Mouse (Mus musculus) liver, postnatal 0 days (tissue): ENCODE measurements around the gene Grhl3. TPM values are rescaled to one million over a fixed set of nuclear protein-coding genes. Genes with fewer than 3 reads are reported as not detected.

Experiments used
- ATAC-seq: fragments of 200-750 bp; cut with Nextera tagmentation; 2 replicates; pipeline ENCODE4 v1.8.0; 2017; ENCODE audit warnings: mild to moderate bottlenecking, moderate library complexity
- DNase-seq: peaks from one replicate; pipeline ENCODE4 v3.0.0-alpha.2; 2016
- H3K27ac ChIP-seq: fragments of 300-500 bp; sonication (generic); 2 replicates; pipeline ENCODE4 v1.5.1; 2014; ENCODE audit warnings: antibody characterized with exemption, moderate library complexity, mild to moderate bottlenecking, low read depth
- H3K27me3 ChIP-seq: fragments of 300-500 bp; sonication (generic); 2 replicates; pipeline ENCODE4 v1.6.1; 2014; ENCODE audit warnings: low read length, control low read depth, mixed read lengths; ENCODE audit not compliant: insufficient read depth
- H3K36me3 ChIP-seq: fragments of 300-500 bp; sonication (generic); replicated peaks from 2 replicates; pipeline ENCODE4 v1.6.1; 2014; ENCODE audit warnings: mild to moderate bottlenecking, control low read depth, low read length, moderate library complexity, mixed read lengths; ENCODE audit not compliant: insufficient read depth
- H3K4me1 ChIP-seq: fragments of 300-500 bp; sonication (generic); 2 replicates; pipeline ENCODE4 v1.6.1; 2014; ENCODE audit warnings: antibody characterized with exemption, mild to moderate bottlenecking, control low read depth; ENCODE audit not compliant: insufficient read depth
- H3K4me2 ChIP-seq: fragments of 300-500 bp; sonication (generic); 2 replicates; pipeline ENCODE4 v1.6.1; 2014; ENCODE audit warnings: low read depth, mild to moderate bottlenecking, low read length, moderate library complexity, mixed read lengths
- H3K4me3 ChIP-seq: fragments of 300-500 bp; sonication (generic); 2 replicates; pipeline ENCODE4 v1.5.1; 2014; ENCODE audit warnings: low read depth, low read length
- H3K9ac ChIP-seq: fragments of 300-500 bp; sonication (generic); replicated peaks from 2 replicates; pipeline ENCODE4 v1.6.1; 2014; ENCODE audit warnings: mild to moderate bottlenecking, moderate library complexity
- H3K9me3 ChIP-seq: fragments of 300-500 bp; sonication (generic); 2 replicates; pipeline ENCODE4 v1.6.1; 2016; ENCODE audit warnings: mild to moderate bottlenecking, control low read depth, low read length, mixed read lengths
- CTCF ChIP-seq: sonication (generic); IDR thresholded peaks from 2 replicates; pipeline ENCODE4 v1.5.1; 2016; ENCODE audit warnings: antibody characterized with exemption, low read depth
- EP300 ChIP-seq: IDR thresholded peaks from 2 replicates; pipeline ENCODE4 v1.6.1; 2016; ENCODE audit warnings: antibody characterized with exemption, low read depth, mild to moderate bottlenecking
- WGBS: fragments of 180-500 bp; shearing (Covaris S2); extraction: QIAGEN DNeasy Blood & Tissue Kit; methylation state at CpG from one replicate; pipeline ENCODE4 v1.1.7; 2014; ENCODE audit not compliant: insufficient replicate concordance; 5-methylcytosine and 5-hydroxymethylcytosine counted together
- polyA plus RNA-seq: library from polyadenylated mRNA; unstranded; fragments of >200 nt; fragmentation: Nextera tagmentation; extraction: Ambion mirVana; gene quantifications from 2 replicates; pipeline ENCODE4 v1.2.1, GENCODE M21; 2015

Gene Grhl3
- polyA plus RNA-seq, 1 experiment from 2014 or later = 0.46 TPM

DNA sequence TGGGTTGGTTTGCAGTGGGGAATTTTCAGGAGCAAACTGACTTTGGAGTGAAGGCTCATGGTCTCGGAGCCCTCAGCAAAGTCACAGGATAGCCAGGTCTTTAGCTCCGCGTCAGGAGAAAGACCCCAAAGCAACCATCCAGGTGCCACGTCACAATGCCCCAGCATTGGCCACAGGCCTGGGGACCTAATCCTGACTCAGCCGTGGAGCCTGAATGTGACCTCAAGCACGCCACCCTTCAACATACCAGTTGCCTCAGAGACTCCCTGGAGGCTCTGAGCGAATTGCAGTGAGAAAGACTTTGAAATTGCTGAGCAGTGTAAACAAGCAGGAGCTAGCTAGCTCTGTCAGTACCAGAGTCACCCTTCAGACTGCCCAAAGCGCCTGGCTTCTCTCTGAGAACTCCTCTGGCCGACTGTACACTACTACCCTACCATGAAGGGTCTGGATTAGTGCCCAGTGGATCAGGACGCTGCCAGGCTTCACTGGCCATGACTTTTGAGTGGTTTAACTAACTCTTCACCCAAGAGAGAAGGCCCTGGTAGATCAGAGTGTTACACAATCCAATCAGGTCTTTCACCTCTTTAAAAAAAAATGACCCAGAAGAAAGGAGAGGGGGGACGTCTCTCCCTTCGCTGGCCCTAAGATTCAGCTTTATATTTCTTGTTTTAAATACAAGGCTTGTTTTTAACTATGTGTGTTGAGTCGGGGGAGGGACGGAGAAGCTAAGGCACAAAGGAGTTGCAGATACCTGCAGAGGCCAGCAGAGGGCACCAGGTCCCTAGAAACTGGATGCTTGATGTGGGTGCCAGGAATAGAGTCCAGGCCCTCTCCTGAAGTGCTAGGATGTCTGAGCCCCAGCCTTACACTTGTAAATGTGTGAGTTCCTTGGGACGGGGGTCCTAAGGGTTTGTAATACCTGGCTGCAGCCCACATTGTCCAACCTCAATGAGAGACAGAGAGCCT is 56.8 kb downstream of the Grhl3 start:
- peaks cover 6% of the 10 kb centered on the region for H3K4me1 ChIP-seq
- no peaks in the 10 kb centered on the region for H3K27me3 ChIP-seq
- H3K36me3 ChIP-seq = no peaks in the 10 kb centered on the region
- H3K4me2 ChIP-seq = no peak overlapping the region
- peak overlapping the region; percentile 77 for H3K27ac ChIP-seq
- no peaks in the 10 kb centered on the region for H3K9me3 ChIP-seq
- H3K4me3 ChIP-seq = no peak overlapping the region
- no peak overlapping the region; the same call in 1 of the 2 replicates for H3K9ac ChIP-seq
- ATAC-seq (peak; percentile 82), DNase-seq (peak; percentile 69)
- WGBS = 42% methylated on average over 15 of the region's 15 CpGs
- no peak for TF ChIP-seq EP300
- TF ChIP-seq CTCF = peak; percentile 85

DNA sequence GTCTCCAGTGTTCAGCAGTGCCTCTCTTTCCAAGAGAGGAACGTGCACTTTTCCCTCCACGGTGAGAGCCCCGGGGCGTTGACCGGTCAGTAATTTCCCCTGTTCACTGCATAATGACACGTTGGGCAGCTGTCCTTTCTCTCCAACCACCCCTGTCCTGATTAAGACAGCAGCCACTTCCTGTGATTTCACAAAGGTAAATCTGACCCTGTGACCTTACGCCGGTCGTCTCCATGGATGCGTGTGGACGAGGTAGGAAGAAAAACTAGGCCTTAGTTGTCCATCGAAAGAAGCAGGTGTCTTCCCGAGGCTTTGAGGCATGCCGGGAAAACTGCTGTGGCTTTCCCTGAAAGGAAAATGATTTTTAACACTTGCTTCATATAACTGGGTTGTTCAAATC is 58.5 kb downstream of the Grhl3 start:
- no peak for ATAC-seq
- 59% methylated on average over 14 of the region's 14 CpGs for WGBS
- no peak for TF ChIP-seq EP300
- no peak for TF ChIP-seq CTCF

DNA sequence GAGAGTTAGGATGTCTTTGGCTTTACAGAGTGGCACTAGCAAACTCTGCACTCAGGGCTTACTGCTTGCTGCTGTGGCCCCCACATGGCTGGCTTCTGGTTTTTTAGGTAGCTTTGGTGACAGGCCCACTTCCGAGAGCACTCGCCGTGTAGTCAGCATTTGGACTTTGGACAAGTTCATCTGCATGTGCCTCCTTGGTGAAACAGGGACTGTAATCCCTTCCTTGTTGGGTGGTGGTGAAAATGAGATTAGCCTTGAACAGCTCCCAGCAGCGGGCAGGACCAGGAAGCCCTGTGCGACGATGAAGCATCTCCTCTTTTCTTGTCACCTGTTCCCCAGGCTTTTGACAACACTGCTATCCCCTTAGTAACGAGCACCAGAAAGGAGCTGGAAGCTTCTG is 59.6 kb downstream of the Grhl3 start:
- H3K36me3 ChIP-seq = no peaks in the 10 kb centered on the region
- no peak overlapping the region for H3K4me3 ChIP-seq
- H3K4me2 ChIP-seq = no peak overlapping the region
- no peaks in the 10 kb centered on the region for H3K9me3 ChIP-seq
- H3K9ac ChIP-seq = no peak overlapping the region
- DNase-seq (no peak), ATAC-seq (no peak)
- TF ChIP-seq EP300 (no peak), CTCF (no peak)
- peaks cover 6% of the 10 kb centered on the region for H3K4me1 ChIP-seq
- H3K27ac ChIP-seq = no peak overlapping the region
- WGBS = 83% methylated on average over 7 of the region's 7 CpGs
- H3K27me3 ChIP-seq = no peaks in the 10 kb centered on the region

More for the DNA sequence above, 58.5 kb downstream of the Grhl3 start:
- H3K9me3 ChIP-seq = no peaks in the 10 kb centered on the region
- DNase-seq = no peak
- no peaks in the 10 kb centered on the region for H3K27me3 ChIP-seq
- no peak overlapping the region for H3K9ac ChIP-seq
- no peak overlapping the region for H3K4me2 ChIP-seq
- H3K27ac ChIP-seq = no peak overlapping the region
- peaks cover 6% of the 10 kb centered on the region for H3K4me1 ChIP-seq
- H3K4me3 ChIP-seq = no peak overlapping the region
- no peaks in the 10 kb centered on the region for H3K36me3 ChIP-seq

- ATAC-seq = no peak
- Histone ChIP-seq H3K9ac (no peak overlapping the region), H3K9me3 (no peaks in the 10 kb centered on the region), H3K27ac (no peak overlapping the region), H3K4me3 (no peak overlapping the region), H3K4me1 (peaks cover 5% of the 10 kb centered on the region), H3K27me3 (no peaks in the 10 kb centered on the region), H3K4me2 (no peak overlapping the region), H3K36me3 (no peaks in the 10 kb centered on the region)
- DNase-seq = no peak
- TF ChIP-seq CTCF (no peak), EP300 (no peak)
- WGBS = 65% methylated on average over 12 of the region's 12 CpGs
Observed at GRCm38 (mm10) chr4:135509515-135509914, 63.9 kb downstream of the Grhl3 start.

GRCm38 (mm10) chr4:135508419-135509039 is 64.9 kb downstream of the Grhl3 start:
- Histone ChIP-seq H3K36me3 (no peaks in the 10 kb centered on the region), H3K9me3 (no peaks in the 10 kb centered on the region), H3K4me1 (peaks cover 5% of the 10 kb centered on the region), H3K4me2 (no peak overlapping the region), H3K4me3 (no peak overlapping the region), H3K27me3 (no peaks in the 10 kb centered on the region), H3K9ac (no peak overlapping the region), H3K27ac (no peak overlapping the region)
- TF ChIP-seq EP300 = no peak
- peak; percentile 92 for TF ChIP-seq CTCF
- DNase-seq (peak; percentile 74), ATAC-seq (no peak)
- WGBS = 23% methylated on average over 13 of the region's 13 CpGs

GRCm38 (mm10) chr4:135507547-135508350 is 65.7 kb downstream of the Grhl3 start:
- TF ChIP-seq EP300 = no peak
- peak; percentile 79 for TF ChIP-seq CTCF
- Histone ChIP-seq H3K9me3 (no peaks in the 10 kb centered on the region), H3K4me1 (peaks cover 5% of the 10 kb centered on the region), H3K9ac (peak overlapping the region; percentile 33; the same call in 1 of the 2 replicates), H3K27ac (no peak overlapping the region), H3K36me3 (no peaks in the 10 kb centered on the region), H3K27me3 (no peaks in the 10 kb centered on the region), H3K4me3 (peak overlapping the region; percentile 8; the same call in 1 of the 2 replicates), H3K4me2 (peak overlapping the region; percentile 63)
- DNase-seq (peak; percentile 65), ATAC-seq (peak; percentile 72)
- WGBS = 11% methylated on average over 22 of the region's 22 CpGs
